Mouse (Mus musculus): ENCODE data around the gene Tas2r117. TPM values are rescaled to one million over a fixed set of nuclear protein-coding genes. Genes with fewer than 3 reads are reported as not detected.

The Tas2r117 gene
- not detected for total RNA-seq (2022)

DNA sequence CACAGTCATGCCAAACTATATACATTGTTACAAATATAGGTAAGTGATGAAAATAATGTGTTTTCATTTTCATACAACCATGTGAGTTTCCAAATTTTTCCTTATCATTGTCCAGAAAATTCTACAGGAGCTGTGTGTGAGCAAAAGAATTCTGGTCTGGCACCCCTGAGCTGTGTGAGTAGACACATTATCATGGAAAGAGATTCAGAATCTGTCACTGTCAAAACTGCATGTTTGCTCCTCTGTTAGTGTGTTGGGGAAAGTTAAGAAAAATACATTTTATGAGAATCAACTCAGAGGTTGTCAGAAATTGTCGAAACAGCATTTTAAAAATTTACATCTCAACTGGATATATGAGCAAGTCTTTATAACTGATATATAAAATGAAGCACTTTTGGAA, at the start of gene Tas2r117:
Tas2r117 (plus strand) TSS at position 301 of the 400 bp plus-strand sequence.
- no peak for DNase-seq (ENCODE audit: low spot score in 2 of 2)

DNA sequence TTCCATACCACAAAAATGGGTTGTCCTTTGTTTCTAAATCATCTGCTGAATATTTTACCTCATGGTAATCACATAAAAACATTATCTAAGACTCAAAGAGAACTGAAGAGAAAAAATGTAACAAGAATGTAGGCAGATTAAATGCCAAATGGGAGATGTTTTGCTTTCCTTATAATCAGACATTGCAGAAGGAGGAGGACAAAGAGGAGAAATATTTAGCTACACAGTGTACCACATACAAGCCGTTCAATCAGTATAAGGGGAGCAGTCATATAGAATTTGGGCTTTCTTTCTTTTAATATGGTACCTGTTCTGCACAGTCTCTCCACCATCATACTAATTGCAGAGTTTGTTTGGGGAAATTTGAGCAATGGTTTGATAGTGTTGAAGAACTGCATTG, 48.2 kb upstream of the Tas2r117 start, which contains the start of gene Tas2r124:
Tas2r124 (plus strand) TSS at position 301 of the 400 bp plus-strand sequence.
- DNase-seq (ENCODE audit: low spot score in 2 of 2) = no peak

DNA sequence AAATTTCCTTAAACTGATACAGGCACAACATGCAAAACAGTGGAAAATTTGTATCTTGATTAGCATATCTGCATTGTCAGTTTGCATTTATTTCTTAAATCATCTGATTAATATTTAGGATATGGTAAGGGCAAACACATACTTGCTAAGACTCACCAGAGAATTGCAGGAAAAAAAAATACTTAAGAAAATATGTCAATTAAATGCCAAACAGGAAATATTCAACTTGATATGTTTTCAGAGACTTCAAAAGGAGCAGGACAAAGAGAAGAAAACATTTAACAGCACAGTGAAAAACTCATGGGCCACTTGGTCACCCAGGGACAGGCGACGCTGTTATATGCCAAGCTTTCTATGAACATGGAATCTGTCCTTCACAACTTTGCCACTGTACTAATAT, 40.8 kb upstream of the Tas2r117 start, which contains the start of gene Tas2r102:
Tas2r102 (plus strand) TSS at position 301 of the 400 bp plus-strand sequence.
- DNase-seq (ENCODE audit: low spot score in 2 of 2) = no peak

DNA sequence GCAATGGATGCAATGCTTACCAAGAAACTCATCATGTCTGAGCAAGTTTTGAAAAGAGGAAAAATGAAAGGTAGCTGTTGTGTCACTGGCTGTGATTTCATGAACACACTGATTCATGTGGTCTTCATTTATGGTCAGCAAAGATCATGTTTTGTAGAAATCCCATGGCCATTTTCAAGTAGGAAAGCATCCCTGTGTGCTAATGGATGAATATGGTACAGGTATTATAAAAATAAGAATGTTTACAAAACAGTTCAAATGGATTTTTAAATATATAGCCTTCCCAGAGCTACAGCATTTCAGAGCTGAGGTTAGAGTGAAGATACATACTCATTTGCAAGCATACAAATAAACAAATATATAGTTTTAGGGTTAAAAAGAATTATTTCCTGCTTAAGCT, 24.6 kb upstream of the Tas2r117 start, which contains the start of gene Tas2r136:
Tas2r136 (minus strand) TSS at position 101 of the 400 bp plus-strand sequence.
- no peak for DNase-seq (ENCODE audit: low spot score in 2 of 2)

DNA sequence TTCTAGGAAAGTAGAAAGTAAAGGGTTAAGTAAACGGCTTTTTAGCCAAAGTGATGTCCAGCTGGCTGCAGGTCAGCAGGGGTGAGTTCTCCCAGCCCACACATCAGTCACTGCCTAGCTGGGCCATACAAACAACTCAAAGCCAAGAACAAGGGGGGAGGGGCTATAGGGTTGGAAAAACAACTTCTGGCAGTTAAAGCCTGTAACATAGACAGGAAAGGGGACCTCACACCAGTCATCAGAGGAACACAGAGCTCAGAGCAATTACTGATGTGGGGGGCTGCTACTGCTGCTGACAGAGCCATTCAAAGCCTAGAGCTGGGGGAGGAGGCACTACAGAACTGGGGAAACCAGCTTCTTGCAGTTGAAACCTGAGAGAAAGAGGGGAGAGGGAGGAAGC, 7.2 kb upstream of the Tas2r117 start:
- no peak for DNase-seq (ENCODE audit: low spot score in 2 of 2)

DNA sequence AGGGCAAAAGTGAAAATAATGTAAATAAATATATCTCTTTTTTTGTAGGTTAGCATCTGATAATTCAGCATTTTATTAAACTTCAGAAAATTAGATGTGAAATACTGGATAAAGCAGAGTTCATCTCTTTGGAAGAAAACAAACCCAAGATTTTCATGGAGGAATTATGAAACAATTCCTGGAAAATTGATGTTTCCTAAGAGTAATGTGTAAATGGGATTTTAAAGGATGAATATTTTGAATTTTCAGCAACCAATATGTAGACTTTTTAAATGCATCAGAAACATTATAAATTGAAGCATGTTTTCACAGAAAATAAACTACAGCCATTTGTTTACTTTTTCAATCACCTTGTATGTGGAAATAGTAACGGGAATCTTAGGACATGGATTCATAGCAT, 44.2 kb downstream of the Tas2r117 start, which contains the start of gene Tas2r123:
Tas2r123 (plus strand) TSS at position 301 of the 400 bp plus-strand sequence.
- DNase-seq (ENCODE audit: low spot score in 2 of 2) = no peak

Other genes starting within 250 kb of the Tas2r117 start
- not detected for gene Prh1, start 233.0 kb upstream of the Tas2r117 start, total RNA-seq (2022)
- not detected for gene Prp2, start 206.9 kb upstream of the Tas2r117 start, total RNA-seq (2022)
- gene A630073D07Rik, start 151.3 kb upstream of the Tas2r117 start, total RNA-seq (2022) = not detected
- not detected for gene Tas2r120, start 145.9 kb upstream of the Tas2r117 start, total RNA-seq (2022)
- gene Tas2r121, start 101.8 kb upstream of the Tas2r117 start, total RNA-seq (2022) = not detected
- gene Tas2r122, start 90.9 kb upstream of the Tas2r117 start, total RNA-seq (2022) = not detected
- not detected for gene Tas2r115, start 64.8 kb upstream of the Tas2r117 start, total RNA-seq (2022)
- not detected for gene Tas2r124, start 48.1 kb upstream of the Tas2r117 start, total RNA-seq (2022)
- not detected for gene Tas2r102, start 40.7 kb upstream of the Tas2r117 start, total RNA-seq (2022)
- not detected for gene Tas2r136, start 24.7 kb upstream of the Tas2r117 start, total RNA-seq (2022)
- not detected for gene Tas2r123, start 44.3 kb downstream of the Tas2r117 start, total RNA-seq (2022)
- gene Tas2r116, start 52.6 kb downstream of the Tas2r117 start, total RNA-seq (2022) = not detected
- not detected for gene Tas2r110, start 65.2 kb downstream of the Tas2r117 start, total RNA-seq (2022)
- not detected for gene Tas2r113, start 90.2 kb downstream of the Tas2r117 start, total RNA-seq (2022)
- gene Tas2r125, start 106.8 kb downstream of the Tas2r117 start, total RNA-seq (2022) = not detected
- not detected for gene Tas2r129, start 148.3 kb downstream of the Tas2r117 start, total RNA-seq (2022)
- not detected for gene Tas2r131, start 155.1 kb downstream of the Tas2r117 start, total RNA-seq (2022)
- gene Tas2r109, start 178.1 kb downstream of the Tas2r117 start, total RNA-seq (2022) = not detected
- gene Tas2r103, start 234.3 kb downstream of the Tas2r117 start, total RNA-seq (2022) = not detected

All from gastrocnemius, adult 8-10 months (tissue).